Mouse (Mus musculus): ENCODE measurements at regions not wholly inside any gene's neighbourhood (a gene's known extent, or its start where the extent isn't known, plus 50 kb on each side); places are given as distances from the start of the nearest gene placed in this dataset.

- TF ChIP-seq CTCF (IDR thresholded peaks at IDR 0.05; ENCODE audit: low read depth, low read length) (no peak), POLR2A (IDR thresholded peaks at IDR 0.05; ENCODE audit: borderline replicate concordance, low read depth, low read length) (no peak)
Observed at GRCm38 (mm10) chr17:85908709-85909108, 220.6 kb upstream of the Six2 start.
